Mouse (Mus musculus) stomach, postnatal 0 days (tissue): ENCODE data around the gene Ncam1. TPM values are rescaled to one million over a fixed set of nuclear protein-coding genes. Genes with fewer than 3 reads are reported as not detected.

Experiments
- ATAC-seq: fragments of 200-750 bp; cut with Nextera tagmentation; 2 replicates; pipeline ENCODE4 v1.8.0; 2017; ENCODE audit not compliant: low FRiP score, low TSS enrichment
- DNase-seq: peaks from one replicate; pipeline ENCODE4 v3.0.0-alpha.2; 2016; ENCODE audit warnings: low spot score
- H3K27ac ChIP-seq: fragments of 300-500 bp; sonication (generic); replicated peaks from 2 replicates; pipeline ENCODE4 v1.5.1; 2014; ENCODE audit warnings: mild to moderate bottlenecking, control low read depth
- H3K27me3 ChIP-seq: fragments of 300-500 bp; sonication (generic); 2 replicates; pipeline ENCODE4 v1.6.1; 2014; ENCODE audit warnings: low read length; ENCODE audit not compliant: control insufficient read depth, insufficient read depth
- H3K36me3 ChIP-seq: fragments of 300-500 bp; sonication (generic); 2 replicates; pipeline ENCODE4 v1.6.1; 2014; ENCODE audit warnings: low read length, mixed read lengths; ENCODE audit not compliant: control insufficient read depth, insufficient read depth
- H3K4me1 ChIP-seq: fragments of 300-500 bp; sonication (generic); replicated peaks from 2 replicates; pipeline ENCODE4 v1.6.1; 2014; ENCODE audit warnings: antibody characterized with exemption; ENCODE audit not compliant: control insufficient read depth, insufficient read depth
- H3K4me2 ChIP-seq: fragments of 300-500 bp; sonication (generic); replicated peaks from 2 replicates; pipeline ENCODE4 v1.6.1; 2014; ENCODE audit warnings: low read depth, mild to moderate bottlenecking, control low read depth, moderate library complexity
- H3K4me3 ChIP-seq: fragments of 300-500 bp; sonication (generic); 2 replicates; pipeline ENCODE4 v1.5.1; 2014; ENCODE audit warnings: low read depth, low read length, control low read depth
- H3K9ac ChIP-seq: fragments of 300-500 bp; sonication (generic); 2 replicates; pipeline ENCODE4 v1.6.1; 2014; ENCODE audit warnings: mild to moderate bottlenecking, low read length, control low read depth, mixed read lengths
- H3K9me3 ChIP-seq: fragments of 300-500 bp; sonication (generic); 2 replicates; pipeline ENCODE4 v1.6.1; 2016; ENCODE audit warnings: low read length; ENCODE audit not compliant: control insufficient read depth
- CTCF ChIP-seq: IDR thresholded peaks from 2 replicates; pipeline ENCODE4 v1.5.1; 2016; ENCODE audit warnings: antibody characterized with exemption, low read depth, mild to moderate bottlenecking, moderate library complexity
- EP300 ChIP-seq: optimal IDR thresholded peaks from 2 replicates; pipeline ENCODE3; 2016; ENCODE audit warnings: antibody characterized with exemption
- WGBS: fragments of 180-500 bp; shearing (Covaris S2); extraction: QIAGEN DNeasy Blood & Tissue Kit; methylation state at CpG from one replicate; pipeline ENCODE4 v1.1.7; 2014; 5-methylcytosine and 5-hydroxymethylcytosine counted together
- polyA plus RNA-seq: library from polyadenylated mRNA; unstranded; fragments of >200 nt; fragmentation: Nextera tagmentation; extraction: Ambion mirVana; gene quantifications from 2 replicates; pipeline ENCODE4 v1.2.1, GENCODE M21; 2015

The Ncam1 gene
- 32.9 and 34.0 TPM in 2 replicates for polyA plus RNA-seq

DNA sequence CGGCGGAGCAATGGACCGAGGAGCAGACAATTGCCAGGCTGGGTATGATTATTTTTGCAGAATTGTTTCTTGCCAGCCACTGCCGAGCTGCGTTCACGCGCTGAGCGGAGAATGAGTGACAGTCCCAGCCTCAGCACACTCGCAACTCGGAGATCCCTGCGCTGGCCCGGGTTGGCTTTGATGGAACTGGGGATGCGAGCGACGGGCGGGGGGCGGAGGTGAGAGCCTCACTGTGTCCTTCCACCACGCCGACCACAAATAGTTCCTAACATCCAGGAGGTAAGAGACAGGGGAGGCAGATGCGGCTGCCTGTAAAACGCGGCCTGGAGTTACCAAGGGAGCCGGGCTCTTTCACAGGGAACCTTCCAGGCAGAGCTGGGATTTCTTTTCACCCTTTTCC is at the start of gene Ncam1:
Gene Ncam1 (minus strand): TSS at position 120 of the 400 bp plus-strand sequence.
- peak within 1 kb of the TSS; percentile 73 for H3K4me2 ChIP-seq
- peak within 1 kb of the TSS; percentile 69 for H3K9ac ChIP-seq
- 0% methylated on average over 23 of the region's 23 CpGs for WGBS
- no peak for TF ChIP-seq EP300
- peak; percentile 15; the same call in 1 of the 2 replicates for TF ChIP-seq CTCF
- peak within 1 kb of the TSS; percentile 62 for H3K4me3 ChIP-seq
- no peaks in the 10 kb centered on the region for H3K9me3 ChIP-seq
- H3K4me1 ChIP-seq, result no peaks in the 10 kb centered on the region
- no peaks in the 10 kb centered on the region for H3K27me3 ChIP-seq
- peak within 1 kb of the TSS; percentile 83 for H3K27ac ChIP-seq
- DNase-seq, result peak; percentile 78
- H3K36me3 ChIP-seq, result no peaks in the 10 kb centered on the region
- peak; percentile 56 for ATAC-seq

- ATAC-seq (no peak), DNase-seq (no peak)
- H3K4me2 ChIP-seq, result no peak overlapping the region
- no peaks in the 10 kb centered on the region for H3K4me1 ChIP-seq
- no peaks in the 10 kb centered on the region for H3K9me3 ChIP-seq
- H3K27ac ChIP-seq, result no peak overlapping the region
- WGBS, result 100% methylated on average over 1 of the region's 1 CpGs
- no peak for TF ChIP-seq EP300
- no peak for TF ChIP-seq CTCF
- H3K36me3 ChIP-seq, result no peaks in the 10 kb centered on the region
- no peaks in the 10 kb centered on the region for H3K27me3 ChIP-seq
- H3K9ac ChIP-seq, result no peak overlapping the region
- no peak overlapping the region for H3K4me3 ChIP-seq
Observed at GRCm38 (mm10) chr9:49834013-49834412, 35.3 kb upstream of the Ncam1 start.

GRCm38 (mm10) chr9:49827671-49828070 is 28.9 kb upstream of the Ncam1 start:
- Histone ChIP-seq H3K36me3 (no peaks in the 10 kb centered on the region), H3K9me3 (no peaks in the 10 kb centered on the region), H3K27ac (no peak overlapping the region), H3K9ac (no peak overlapping the region), H3K27me3 (no peaks in the 10 kb centered on the region), H3K4me1 (no peaks in the 10 kb centered on the region), H3K4me3 (no peak overlapping the region), H3K4me2 (no peak overlapping the region)
- TF ChIP-seq CTCF, result no peak
- no peak for TF ChIP-seq EP300
- 89% methylated on average over 8 of the region's 8 CpGs for WGBS
- no peak for ATAC-seq
- no peak for DNase-seq

- no peak overlapping the region for H3K9ac ChIP-seq
- WGBS, result 49% methylated on average over 10 of the region's 10 CpGs
- ATAC-seq, result no peak; the same call in 1 of the 2 replicates
- no peaks in the 10 kb centered on the region for H3K4me1 ChIP-seq
- H3K27me3 ChIP-seq, result no peaks in the 10 kb centered on the region
- DNase-seq, result peak; percentile 20
- no peaks in the 10 kb centered on the region for H3K9me3 ChIP-seq
- H3K36me3 ChIP-seq, result no peaks in the 10 kb centered on the region
- no peak overlapping the region for H3K4me3 ChIP-seq
- no peak overlapping the region for H3K4me2 ChIP-seq
- no peak overlapping the region for H3K27ac ChIP-seq
- TF ChIP-seq EP300 (no peak), CTCF (no peak)
Observed at GRCm38 (mm10) chr9:49816115-49816650, 17.5 kb upstream of the Ncam1 start.

DNA sequence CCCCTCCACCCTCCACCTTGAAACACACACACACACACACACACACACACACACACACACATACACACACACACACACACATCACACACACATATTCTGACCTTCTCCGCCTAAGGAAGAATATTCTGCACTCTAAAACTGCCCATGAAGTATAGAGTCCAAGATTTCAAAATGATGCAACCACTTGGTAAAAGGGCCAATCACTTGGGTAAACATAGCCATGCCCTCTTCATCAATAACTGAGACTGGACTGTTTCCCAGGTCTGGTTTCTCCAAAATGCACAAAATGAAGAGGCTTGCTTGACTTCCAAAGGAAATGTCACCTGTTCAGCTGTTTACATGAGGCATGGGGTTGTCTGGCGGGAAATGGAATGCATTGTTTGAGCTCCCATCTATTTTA is 15.7 kb upstream of the Ncam1 start:
- H3K36me3 ChIP-seq, result no peaks in the 10 kb centered on the region
- H3K9ac ChIP-seq, result no peak overlapping the region
- no peak for ATAC-seq
- no peak overlapping the region for H3K4me2 ChIP-seq
- H3K4me1 ChIP-seq, result no peaks in the 10 kb centered on the region
- H3K27me3 ChIP-seq, result no peaks in the 10 kb centered on the region
- DNase-seq, result no peak
- no peak overlapping the region for H3K4me3 ChIP-seq
- no peaks in the 10 kb centered on the region for H3K9me3 ChIP-seq
- no peak overlapping the region for H3K27ac ChIP-seq
- 80% methylated on average over 2 of the region's 2 CpGs for WGBS
- TF ChIP-seq EP300 (no peak), CTCF (no peak)

DNA sequence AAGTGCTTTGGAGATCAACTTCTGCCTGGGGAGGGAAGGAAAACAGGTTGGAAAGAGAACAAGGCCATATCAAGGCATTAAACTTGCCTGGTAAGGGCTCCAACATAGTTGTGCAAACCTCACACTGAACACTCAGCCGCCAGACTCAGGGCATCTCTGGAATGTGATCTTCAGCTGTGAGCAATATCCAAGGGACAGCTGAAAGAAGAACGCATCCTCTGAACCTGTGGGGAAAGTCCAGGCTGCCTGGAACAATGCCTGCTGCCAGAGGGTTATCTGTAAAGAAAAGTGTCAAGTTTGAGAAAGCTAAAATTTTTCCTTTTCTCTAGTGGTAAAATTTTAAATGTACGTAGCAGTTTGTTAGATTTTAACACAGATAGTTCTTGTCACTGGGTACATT is 4.5 kb upstream of the Ncam1 start:
- ATAC-seq (no peak), DNase-seq (no peak)
- no peak overlapping the region for H3K4me3 ChIP-seq
- no peaks in the 10 kb centered on the region for H3K9me3 ChIP-seq
- no peaks in the 10 kb centered on the region for H3K4me1 ChIP-seq
- no peaks in the 10 kb centered on the region for H3K27me3 ChIP-seq
- 48% methylated on average over 3 of the region's 3 CpGs for whole genome bisulfite sequencing
- H3K9ac ChIP-seq, result no peak overlapping the region
- no peak overlapping the region for H3K4me2 ChIP-seq
- TF ChIP-seq CTCF (no peak), EP300 (no peak)
- no peak overlapping the region for H3K27ac ChIP-seq
- no peaks in the 10 kb centered on the region for H3K36me3 ChIP-seq
